Mouse (Mus musculus): ENCODE measurements around the gene Ccdc146.
A peak's percentile ranks its signal among the peaks of the same experiment; 100 is the strongest.

Gene Ccdc146

GRCm38 (mm10) chr5:21264352-21265021 lies 160.0 kb downstream of the Ccdc146 start:
- no peak for DNase-seq (ENCODE audit: low spot score in 2 of 2)

DNA sequence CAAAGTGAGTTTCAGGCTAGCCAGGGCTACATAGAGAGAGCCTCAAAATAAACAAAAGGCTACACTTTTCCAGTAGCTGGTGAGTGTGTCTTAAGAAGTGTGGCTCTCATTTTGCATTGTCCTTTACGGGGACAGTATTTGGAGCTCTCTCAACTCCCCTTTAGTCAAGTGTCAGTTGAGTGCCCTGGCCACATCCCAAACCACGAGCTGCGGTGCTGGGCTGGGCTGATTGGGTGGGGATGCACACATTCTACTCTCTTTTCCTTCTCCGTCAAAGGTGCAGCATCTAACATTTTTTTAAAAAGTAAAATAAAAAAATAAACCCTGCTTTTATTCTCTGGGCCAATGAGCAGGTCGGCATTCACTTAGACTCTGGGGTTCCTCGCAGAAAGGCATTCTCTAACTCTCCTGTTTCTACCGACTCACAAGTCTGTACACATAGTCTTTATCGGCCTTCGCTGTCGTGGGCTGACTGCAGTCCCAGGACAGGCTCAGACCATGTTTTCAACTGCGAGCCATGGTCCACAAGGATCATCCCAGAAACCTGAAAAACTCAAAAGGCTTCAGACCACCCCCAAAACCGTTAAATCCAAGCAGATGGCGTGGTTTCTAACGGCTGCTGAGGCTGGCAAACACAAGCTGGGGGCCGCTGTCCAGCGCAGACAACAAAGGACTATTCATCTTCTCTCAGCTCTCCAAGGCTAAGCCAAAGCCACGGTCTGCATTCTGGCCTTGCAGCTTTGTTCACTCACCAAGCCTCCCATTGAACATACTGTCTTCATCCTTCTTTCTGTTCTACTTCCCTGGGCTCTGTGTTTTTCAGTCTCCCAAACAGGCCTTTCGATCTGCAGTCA lies 161.0 kb downstream of the Ccdc146 start:
- DNase-seq (ENCODE audit: low spot score in 2 of 2), result no peak

GRCm38 (mm10) chr5:21261202-21261844 lies 163.2 kb downstream of the Ccdc146 start:
- no peak for DNase-seq (ENCODE audit: low spot score in 2 of 2)

- DNase-seq (ENCODE audit: low spot score in 2 of 2), result no peak
Measured at GRCm38 (mm10) chr5:21260746-21261145, 163.7 kb downstream of the Ccdc146 start.

GRCm38 (mm10) chr5:21257806-21258205 lies 166.7 kb downstream of the Ccdc146 start:
- DNase-seq (ENCODE audit: low spot score in 2 of 2), result no peak

GRCm38 (mm10) chr5:21257126-21257525 lies 167.4 kb downstream of the Ccdc146 start:
- peak in 1 of 2 experiments; percentile 8 for DNase-seq (ENCODE audit: low spot score in 2 of 2)

DNA sequence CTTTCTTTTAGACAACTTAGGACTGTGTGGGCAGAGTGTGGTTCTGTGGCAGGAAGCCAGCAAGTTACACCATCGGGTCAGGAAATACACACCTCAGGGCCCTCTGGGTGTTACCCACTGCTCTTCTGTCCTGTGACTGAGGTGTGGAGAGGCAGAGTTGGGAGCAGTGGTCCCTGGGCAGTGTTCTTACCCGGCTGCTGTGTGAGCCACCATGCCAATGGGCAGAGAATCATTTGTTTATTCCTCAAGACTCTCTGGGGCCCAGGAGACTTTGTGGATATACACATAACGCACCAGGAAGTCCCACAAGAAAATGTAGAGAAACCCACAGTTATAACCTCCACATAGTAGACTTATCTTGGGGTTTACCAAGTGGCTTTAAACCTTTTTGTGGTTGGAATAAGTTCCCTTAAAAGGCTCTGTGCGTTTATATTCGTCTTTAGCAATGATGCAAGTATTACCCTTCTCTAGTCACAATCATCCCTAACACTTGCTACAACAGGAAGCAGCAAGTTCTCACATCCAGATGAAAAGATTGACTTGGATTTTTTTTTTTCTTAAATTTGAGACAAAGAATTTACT lies 168.8 kb downstream of the Ccdc146 start:
- peak; percentile 30 to 34 for DNase-seq (ENCODE audit: low spot score in 2 of 2)

- no peak for DNase-seq (ENCODE audit: low spot score in 2 of 2)
Measured at GRCm38 (mm10) chr5:21254731-21255525, 169.5 kb downstream of the Ccdc146 start.

GRCm38 (mm10) chr5:21248834-21249233 lies 175.6 kb downstream of the Ccdc146 start:
- no peak for DNase-seq (ENCODE audit: low spot score in 2 of 2)

- no peak for DNase-seq (ENCODE audit: low spot score in 2 of 2)
Measured at GRCm38 (mm10) chr5:21247916-21248315, 176.6 kb downstream of the Ccdc146 start.

GRCm38 (mm10) chr5:21246794-21247193 lies 177.7 kb downstream of the Ccdc146 start:
- no peak for DNase-seq (ENCODE audit: low spot score in 2 of 2)

DNA sequence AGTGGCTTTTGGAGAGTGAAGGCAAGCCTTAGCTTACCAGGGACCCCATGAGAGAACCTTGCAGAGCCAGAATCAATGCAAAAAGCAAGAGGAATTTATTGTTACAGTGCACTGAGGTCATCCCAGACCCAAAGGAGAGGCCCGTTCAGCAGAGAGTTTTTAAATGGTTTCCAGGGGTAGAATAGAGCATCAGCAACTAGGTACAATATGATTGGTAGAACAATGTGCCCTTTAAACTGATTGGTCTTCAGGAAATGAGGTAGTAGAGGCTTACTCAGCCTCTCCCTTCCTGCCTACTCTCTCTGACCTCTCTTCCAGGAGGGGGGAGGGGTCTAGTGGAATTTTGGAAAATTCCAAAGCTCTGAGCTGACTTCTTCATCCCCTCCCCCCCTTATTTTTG lies 179.2 kb downstream of the Ccdc146 start:
- DNase-seq (ENCODE audit: low spot score in 2 of 2), result no peak

- no peak for DNase-seq (ENCODE audit: low spot score in 2 of 2)
Measured at GRCm38 (mm10) chr5:21244575-21244974, 179.9 kb downstream of the Ccdc146 start.
